Mouse (Mus musculus) heart, postnatal 36 days (tissue): ENCODE data around the gene Arl5c. TPM values are rescaled to one million over a fixed set of nuclear protein-coding genes. Genes with fewer than 3 reads are reported as not detected.

Source experiments
- DNase-seq, 2 experiments: peaks; one replicate each; pipeline ENCODE4 v3.0.0; 2021 to 2022
- intact Hi-C: fragments of 180-260 bp; cut with DNase I; formaldehyde crosslinking; loops from one replicate; pipeline ENCODE4 v1.15.1; 2025
- microRNA-seq, 2 experiments: library from miRNA; unstranded; fragments of <30 nt; microRNA quantifications; one replicate each; pipeline ENCODE4 v1.2.0; 2021; ENCODE audit warnings: borderline number of aligned reads in 2 of 2
- total RNA-seq, 2 experiments: library from RNA; stranded (reverse); gene quantifications; 2 replicates each; pipeline ENCODE4 v1.2.3; 2021

Arl5c gene
- total RNA-seq, 2 experiments from 2014 or later: 0.65 to 0.80 TPM

GRCm38 (mm10) chr11:97942420-97943111 is 53.4 kb downstream of the Arl5c start:
- DNase-seq: no peak
- intact Hi-C loops: no loop called here

Small RNA genes lying within 50 kb of the gene (microRNA-seq; reads per million reads assigned to microRNA genes)
- gene Gm22461: 0 reads per million in 2 experiments
- 0 reads per million in 2 experiments for gene Gm27597

Other genes with a start within 250 kb of the Arl5c start
- gene Cwc25, start 229.6 kb downstream of the Arl5c start, total RNA-seq: 1 to 10 TPM; 7.5 to 7.9 TPM
- gene 1700001P01Rik, start 220.3 kb downstream of the Arl5c start, total RNA-seq: not detected
- gene Rpl23, start 213.7 kb downstream of the Arl5c start, total RNA-seq: 100 to 1,000 TPM; 522 TPM
- 10 to 100 TPM; 37.7 to 40.7 TPM for gene Lasp1, start 197.2 kb downstream of the Arl5c start, total RNA-seq
- gene B230217C12Rik, start 155.4 kb downstream of the Arl5c start, total RNA-seq: 1 to 10 TPM in 1 of 2 experiments, under 1 TPM in 1; 1.00 to 1.4 TPM
- gene Fbxo47, start 112.0 kb downstream of the Arl5c start, total RNA-seq: under 1 TPM; 0.35 to 0.69 TPM
- 1 to 10 TPM; 5.1 to 6.2 TPM for gene Plxdc1, start 9.7 kb downstream of the Arl5c start, total RNA-seq
- gene Cacnb1, start 26.9 kb upstream of the Arl5c start, total RNA-seq: 1 to 10 TPM; 6.1 to 6.2 TPM
- 100 to 1,000 TPM; 537 to 577 TPM for gene Rpl19, start 30.5 kb upstream of the Arl5c start, total RNA-seq
- gene Stac2, start 57.3 kb upstream of the Arl5c start, total RNA-seq: under 1 TPM in 1 of 2 experiments, not detected in 1; 0.17 TPM
- 10 to 100 TPM; 20.3 to 27.1 TPM for gene Fbxl20, start 154.2 kb upstream of the Arl5c start, total RNA-seq
- gene Med1, start 197.1 kb upstream of the Arl5c start, total RNA-seq: 10 to 100 TPM; 38.0 to 40.6 TPM
- gene Cdk12, start 206.9 kb upstream of the Arl5c start, total RNA-seq: 10 to 100 TPM; 22.5 to 25.2 TPM